Mouse (Mus musculus) CH12.LX (cell line): ENCODE data around the gene Otos. TPM values are rescaled to one million over a fixed set of nuclear protein-coding genes. Genes with fewer than 3 reads are reported as not detected.

ENCODE experiments used
- DNase-seq: peaks from one replicate; pipeline ENCODE4 v3.0.0-alpha.2; 2013; ENCODE audit errors: extremely low read depth
- H3K27ac ChIP-seq: 2 replicates; pipeline ENCODE4 v1.5.1; 2012; ENCODE audit warnings: low read depth, mild to moderate bottlenecking, control low read depth, moderate library complexity; ENCODE audit not compliant: insufficient read depth
- H3K27me3 ChIP-seq: replicated peaks from 2 replicates; pipeline ENCODE3; 2012; ENCODE audit warnings: inconsistent platforms
- H3K36me3 ChIP-seq, 2 experiments: replicated peaks in 1 of 2; 2 replicates each; pipeline versions ENCODE3 to v1.6.1; 2012; ENCODE audit warnings: inconsistent platforms in 1 of 2, low read length in 1 of 2, mild to moderate bottlenecking in 1 of 2, mixed read lengths in 1 of 2, moderate library complexity in 1 of 2; ENCODE audit not compliant: control insufficient read depth in 1 of 2, insufficient read depth in 1 of 2
- H3K4me1 ChIP-seq, 2 experiments: 2 replicates each; pipeline ENCODE4 v1.6.1; 2012; ENCODE audit warnings: inconsistent platforms in 1 of 2, moderate library complexity in 1 of 2; ENCODE audit not compliant: insufficient read depth in 2 of 2, control insufficient read depth in 1 of 2
- H3K4me2 ChIP-seq: 2 replicates; pipeline ENCODE4 v1.6.1; 2012; ENCODE audit warnings: low read depth, mild to moderate bottlenecking, control low read depth; ENCODE audit not compliant: poor library complexity, insufficient read depth, severe bottlenecking
- H3K4me3 ChIP-seq, 3 experiments: fragments of 150-350 bp in 1 of 3; sonication (generic) in 1 of 3; replicated peaks in 1 of 3; 2 replicates each; pipeline versions ENCODE3 to v1.5.1; 2011 to 2012; ENCODE audit warnings: low read depth in 2 of 3, low read length in 2 of 3, mild to moderate bottlenecking in 2 of 3, moderate library complexity in 2 of 3, control low read depth in 1 of 3, improper control_type of control experiment in 1 of 3, inconsistent platforms in 1 of 3, mixed read lengths in 1 of 3; ENCODE audit not compliant: poor library complexity in 1 of 3
- H3K79me2 ChIP-seq: replicated peaks from 2 replicates; pipeline ENCODE4 v1.6.1; 2012; ENCODE audit warnings: mild to moderate bottlenecking, moderate library complexity; ENCODE audit not compliant: control insufficient read depth, poor library complexity, insufficient read depth, severe bottlenecking; ENCODE audit errors: extremely low read depth
- H3K9ac ChIP-seq: 2 replicates; pipeline ENCODE4 v1.6.1; 2012; ENCODE audit warnings: low read depth, mild to moderate bottlenecking, control low read depth, moderate library complexity; ENCODE audit not compliant: insufficient read depth
- H3K9me3 ChIP-seq: replicated peaks from 2 replicates; pipeline ENCODE3; 2012; ENCODE audit warnings: low read length, inconsistent platforms, mixed read lengths
- BHLHE40 ChIP-seq: IDR thresholded peaks from 2 replicates; pipeline ENCODE4 v1.6.1; 2011; ENCODE audit warnings: mild to moderate bottlenecking, low read depth, low read length, improper control_type of control experiment
- CHD1 ChIP-seq: IDR thresholded peaks from 2 replicates; pipeline ENCODE4 v1.6.1; 2012; ENCODE audit warnings: low read depth, low read length, improper control_type of control experiment, inconsistent platforms
- CTCF ChIP-seq, 2 experiments: IDR thresholded peaks in 1 of 2; conservative IDR thresholded peaks in 1 of 2; 2 replicates each; pipeline ENCODE4 v1.5.1; 2011 to 2012; ENCODE audit warnings: low read depth in 2 of 2, low read length in 2 of 2, improper control_type of control experiment in 1 of 2, inconsistent platforms in 1 of 2, mild to moderate bottlenecking in 1 of 2, moderate library complexity in 1 of 2
- E2F4 ChIP-seq: IDR thresholded peaks from 2 replicates; pipeline ENCODE4 v1.6.1; 2011; ENCODE audit warnings: low read depth, low read length, improper control_type of control experiment; ENCODE audit not compliant: insufficient replicate concordance
- ETS1 ChIP-seq: conservative IDR thresholded peaks from 2 replicates; pipeline ENCODE4 v1.6.1; 2012; ENCODE audit warnings: low read depth, mild to moderate bottlenecking, inconsistent platforms, low read length, improper control_type of control experiment, moderate library complexity
- GABPA ChIP-seq: IDR thresholded peaks from 2 replicates; pipeline ENCODE4 v1.6.1; 2012; ENCODE audit warnings: low read depth, low read length, improper control_type of control experiment, inconsistent platforms; ENCODE audit not compliant: insufficient replicate concordance
- HCFC1 ChIP-seq: IDR thresholded peaks from 2 replicates; pipeline ENCODE4 v1.6.1; 2012; ENCODE audit warnings: low read depth, mild to moderate bottlenecking, inconsistent platforms, low read length, improper control_type of control experiment
- JUND ChIP-seq: conservative IDR thresholded peaks from 2 replicates; pipeline ENCODE4 v1.6.1; 2011; ENCODE audit warnings: low read depth, low read length, improper control_type of control experiment
- KAT2A ChIP-seq: IDR thresholded peaks from 2 replicates; pipeline ENCODE4 v1.6.1; 2012; ENCODE audit warnings: low read length, improper control_type of control experiment, inconsistent platforms; ENCODE audit not compliant: insufficient replicate concordance
- MAFK ChIP-seq: IDR thresholded peaks from 2 replicates; pipeline ENCODE4 v1.6.1; 2011; ENCODE audit warnings: low read length, improper control_type of control experiment; ENCODE audit not compliant: insufficient replicate concordance
- MAX ChIP-seq: IDR thresholded peaks from 2 replicates; pipeline ENCODE4 v1.6.1; 2011; ENCODE audit warnings: low read length, improper control_type of control experiment
- NELFE ChIP-seq: IDR thresholded peaks from 2 replicates; pipeline ENCODE4 v1.6.1; 2011; ENCODE audit warnings: low read depth, low read length, improper control_type of control experiment
- NRF1 ChIP-seq: IDR thresholded peaks from 2 replicates; pipeline ENCODE4 v1.6.1; 2014; ENCODE audit warnings: low read depth, mild to moderate bottlenecking, inconsistent platforms, low read length, improper control_type of control experiment, moderate library complexity
- PAX5 ChIP-seq: IDR thresholded peaks from 2 replicates; pipeline ENCODE4 v1.6.1; 2012; ENCODE audit warnings: low read length, inconsistent platforms, mixed read lengths
- POLR2A ChIP-seq: IDR thresholded peaks from 2 replicates; pipeline ENCODE4 v1.6.1; 2011; ENCODE audit warnings: low read depth, mild to moderate bottlenecking, improper control_type of control experiment, low read length
- SIN3A ChIP-seq: IDR thresholded peaks from 2 replicates; pipeline ENCODE4 v1.6.1; 2012; ENCODE audit warnings: low read length, improper control_type of control experiment, inconsistent platforms
- UBTF ChIP-seq: IDR thresholded peaks from 2 replicates; pipeline ENCODE4 v1.6.1; 2012; ENCODE audit warnings: low read depth, mild to moderate bottlenecking, inconsistent platforms, low read length, improper control_type of control experiment, moderate library complexity
- ZKSCAN1 ChIP-seq: IDR thresholded peaks from 2 replicates; pipeline ENCODE4 v1.6.1; 2012; ENCODE audit warnings: low read depth, inconsistent platforms, low read length, improper control_type of control experiment, borderline replicate concordance
- ZMIZ1 ChIP-seq: IDR thresholded peaks from 2 replicates; pipeline ENCODE4 v1.6.1; 2012; ENCODE audit warnings: low read depth, mild to moderate bottlenecking, inconsistent platforms, low read length, improper control_type of control experiment
- dilution Hi-C: fragments of 300-500 bp; cut with MboI; formaldehyde crosslinking; loops from 2 replicates; pipeline ENCODE4 v1.14.3; 2020; ENCODE audit warnings: low sequenced_read_pairs; ENCODE audit not compliant: extremely low pct_unique_long_range_greater_than_20kb, extremely low pct_ligation_motif_present
- in situ Hi-C: fragments of 300-500 bp; cut with MboI; formaldehyde crosslinking; loops from 3 replicates; pipeline ENCODE4 v1.14.3; 2019; ENCODE audit warnings: low sequenced_read_pairs, low pct_ligation_motif_present, low pct_unique_long_range_greater_than_20kb, mixed read lengths
- polyA plus RNA-seq: library from polyadenylated mRNA; unstranded; fragments of >175 nt; gene quantifications from 2 replicates; pipeline ENCODE4 v1.2.1, GENCODE M21; 2012; ENCODE audit warnings: low read depth; ENCODE audit not compliant: insufficient read length
- total RNA-seq, 2 experiments: library from RNA; depleted of rRNA; stranded (reverse); fragments of 300-350 nt in 1 of 2; fragments of >200 nt in 1 of 2; gene quantifications; 2 replicates each; pipeline ENCODE4 v1.2.3; 2012 to 2014

The Otos gene
- total and polyA plus RNA-seq, 3 experiments = 0.24 TPM; not detected in 2

DNA sequence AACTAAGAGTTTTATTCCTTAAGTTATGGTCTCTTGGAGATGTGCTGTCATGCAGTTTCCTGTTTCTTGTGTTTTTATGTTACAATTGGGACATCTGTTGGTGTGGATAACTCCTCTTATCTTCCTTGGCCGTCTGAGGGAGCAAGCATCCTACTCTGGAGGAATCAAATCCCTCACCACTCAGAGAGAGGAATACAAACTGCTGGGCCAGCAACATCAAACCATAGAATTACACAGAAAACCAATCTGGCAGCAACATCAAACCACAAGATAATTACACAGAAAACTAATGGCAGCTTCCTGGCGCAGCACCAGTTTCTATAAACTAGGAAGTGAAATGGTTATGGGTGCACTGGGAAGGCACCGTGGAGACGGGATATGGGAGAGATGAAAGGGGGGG is 20.4 kb downstream of the Otos start:
- dilution Hi-C loops = no loop called here
- DNase-seq = no peak
- TF ChIP-seq MAX (no peak), KAT2A (no peak), E2F4 (no peak), NRF1 (no peak), ZMIZ1 (no peak), NELFE (no peak)
- TF ChIP-seq, all 38 proteins: peak for 0
- H3K4me2 ChIP-seq = no peak overlapping the region
- H3K4me3 ChIP-seq = no peak overlapping the region
- H3K9me3 ChIP-seq = no peaks in the 10 kb centered on the region
- H3K27me3 ChIP-seq = peaks cover 49% of the 10 kb centered on the region
- H3K79me2 ChIP-seq = no peaks in the 10 kb centered on the region; the same call in 1 of the 2 replicates
- no peak overlapping the region for H3K9ac ChIP-seq
- H3K36me3 ChIP-seq = no peaks in the 10 kb centered on the region
- H3K27ac ChIP-seq = no peak overlapping the region
- in situ Hi-C loops = no loop called here
- H3K4me1 ChIP-seq = no peaks in the 10 kb centered on the region

DNA sequence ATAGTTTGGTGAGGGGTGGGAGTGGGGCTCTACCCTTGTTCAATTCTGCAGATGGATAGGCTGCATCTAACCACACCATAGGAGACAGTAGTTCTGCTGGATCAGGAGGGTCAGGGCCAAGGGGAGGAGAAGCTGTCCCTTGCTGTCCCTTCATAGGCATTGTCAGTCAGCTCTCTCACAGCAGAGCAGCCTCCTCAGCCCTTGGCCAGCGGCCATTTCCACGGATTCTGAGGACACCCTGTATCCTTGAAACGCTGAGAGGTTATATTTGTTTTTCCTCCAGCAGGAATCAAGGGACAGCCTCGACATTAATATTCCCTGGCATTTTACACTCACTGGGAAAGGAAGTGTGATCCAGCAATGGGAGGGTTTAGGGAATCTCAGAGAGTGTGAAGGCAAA is 30.3 kb downstream of the Otos start:
- no peak for DNase-seq
- Histone ChIP-seq H3K4me1 (0 out of 4 replicates have a peak, but pooled peaks cover 0 to 2% of the 10 kb centered on the region in 2 experiments), H3K4me2 (no peak overlapping the region), H3K36me3 (no peaks in the 10 kb centered on the region), H3K9me3 (no peaks in the 10 kb centered on the region), H3K4me3 (no peak overlapping the region), H3K79me2 (no peaks in the 10 kb centered on the region), H3K9ac (no peak overlapping the region), H3K27ac (no peak overlapping the region), H3K27me3 (peaks cover 61% of the 10 kb centered on the region)
- in situ Hi-C loops = no loop called here
- TF ChIP-seq E2F4 (no peak), UBTF (no peak), HCFC1 (no peak), JUND (no peak), ZKSCAN1 (no peak), ZMIZ1 (no peak), ETS1 (no peak), BHLHE40 (no peak), CTCF (conservative IDR thresholded peaks at IDR 0.05 in 1 of 2, IDR thresholded peaks at IDR 0.05 in 1 of 2; ENCODE audit: low read depth in 2 of 2, low read length in 2 of 2) (no peak), CHD1 (no peak), POLR2A (no peak), GABPA (no peak), MAFK (no peak), SIN3A (no peak), PAX5 (no peak)
- dilution Hi-C loops = no loop called here
